Mouse (Mus musculus) cortical plate, adult 2 months (tissue): ENCODE data around the gene Jchain. TPM values are rescaled to one million over a fixed set of nuclear protein-coding genes. Genes with fewer than 3 reads are reported as not detected.

ENCODE experiments used
- H3K27ac ChIP-seq: fragments of 200-500 bp; 2 replicates; pipeline ENCODE4 v1.5.1; 2012; ENCODE audit warnings: low read length, control low read depth, inconsistent platforms; ENCODE audit not compliant: insufficient read depth
- H3K4me1 ChIP-seq: fragments of 200-500 bp; 2 replicates; pipeline ENCODE4 v1.6.1; 2011; ENCODE audit warnings: low read length; ENCODE audit not compliant: control insufficient read depth, insufficient read depth
- H3K4me3 ChIP-seq: fragments of 200-500 bp; 2 replicates; pipeline ENCODE4 v1.5.1; 2011; ENCODE audit warnings: mild to moderate bottlenecking, low read length, control low read depth; ENCODE audit not compliant: insufficient read depth
- CTCF ChIP-seq: fragments of 200-500 bp; IDR thresholded peaks from 2 replicates; pipeline ENCODE4 v1.5.1; 2011; ENCODE audit warnings: mild to moderate bottlenecking, control low read depth, low read length; ENCODE audit not compliant: insufficient read depth; ENCODE audit errors: extremely low read depth
- POLR2A ChIP-seq: fragments of 200-500 bp; IDR thresholded peaks from 2 replicates; pipeline ENCODE4 v1.6.1; 2011; ENCODE audit warnings: mild to moderate bottlenecking, low read length, control low read depth; ENCODE audit not compliant: insufficient read depth; ENCODE audit errors: extremely low read depth
- polyA plus RNA-seq: library from polyadenylated mRNA; depleted of rRNA; stranded (reverse); fragments of >200 nt; gene quantifications from 2 replicates; pipeline ENCODE4 v1.2.3, GENCODE M21; 2012; rRNA removed

Jchain gene
- 1.4 and 1.9 TPM in 2 replicates for polyA plus RNA-seq

DNA sequence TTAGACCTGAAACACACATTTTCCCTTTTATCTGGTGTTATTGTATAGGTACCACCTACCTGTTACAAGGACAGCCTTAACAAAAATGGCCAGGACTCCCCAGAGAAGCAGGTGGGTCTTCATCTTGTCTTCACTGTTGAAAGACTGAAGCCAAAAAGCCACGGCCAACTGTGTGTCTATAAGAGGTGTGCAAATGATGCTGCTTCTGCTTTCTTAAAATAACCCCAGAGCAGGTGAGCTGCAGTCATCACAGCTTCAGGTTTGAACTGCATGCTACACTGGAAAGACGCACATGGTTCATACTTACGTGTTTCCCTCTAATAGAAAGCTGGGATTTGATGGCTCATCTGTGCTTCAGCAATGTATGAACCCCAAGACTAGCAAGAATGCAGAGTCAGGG lies at the start of gene Jchain:
Gene Jchain, minus strand, starts transcription at position 235 of the 400 bp plus-strand sequence.
- Histone ChIP-seq H3K4me1 (no peaks in the 10 kb centered on the region), H3K4me3 (no peak within 1 kb of the TSS), H3K27ac (no peak within 1 kb of the TSS)
- TF ChIP-seq POLR2A: no peak

DNA sequence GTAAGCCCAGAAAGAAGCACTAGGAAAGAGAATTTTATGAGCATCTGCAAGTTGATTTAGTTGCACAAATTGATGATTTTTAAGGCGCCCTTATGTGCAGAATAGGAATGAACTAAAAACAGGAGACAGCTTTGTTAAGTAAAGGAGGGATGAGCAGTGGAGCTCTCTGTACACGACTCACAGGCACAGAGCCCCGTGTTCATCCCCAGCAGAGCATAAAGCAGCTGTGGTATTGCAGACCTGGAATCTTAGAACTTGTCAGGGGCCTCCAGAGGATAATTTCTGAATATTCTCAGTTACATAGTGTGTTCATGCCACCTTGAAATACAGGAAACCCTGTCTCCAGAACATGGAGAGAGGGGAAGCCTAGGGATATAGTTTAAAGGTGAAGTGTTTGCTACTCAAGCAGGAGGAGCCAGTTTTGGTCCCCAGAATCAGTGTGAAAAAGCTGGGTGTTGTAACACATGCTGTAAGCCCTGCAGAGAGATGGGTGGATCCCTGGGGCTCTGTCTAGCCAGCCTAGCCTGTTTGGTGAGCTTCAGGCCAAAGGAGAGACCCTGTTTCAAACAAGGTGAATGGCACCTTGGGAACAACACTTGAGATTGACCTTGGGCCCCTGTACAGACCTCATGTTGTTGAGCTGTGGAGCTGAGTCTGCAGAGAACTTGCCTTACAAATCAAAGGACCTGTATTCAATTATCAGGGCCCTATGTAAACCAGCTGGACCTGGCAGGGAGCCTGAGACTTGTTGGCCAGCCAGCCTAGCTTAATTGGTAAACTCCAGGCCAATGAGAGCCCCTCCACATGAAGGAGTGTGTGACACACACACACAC lies 48.0 kb upstream of the Jchain start:
- Histone ChIP-seq H3K4me1 (no peaks in the 10 kb centered on the region; the same call in 1 of the 2 replicates), H3K4me3 (no peak overlapping the region), H3K27ac (no peak overlapping the region)
- TF ChIP-seq CTCF (no peak), POLR2A (no peak)

DNA sequence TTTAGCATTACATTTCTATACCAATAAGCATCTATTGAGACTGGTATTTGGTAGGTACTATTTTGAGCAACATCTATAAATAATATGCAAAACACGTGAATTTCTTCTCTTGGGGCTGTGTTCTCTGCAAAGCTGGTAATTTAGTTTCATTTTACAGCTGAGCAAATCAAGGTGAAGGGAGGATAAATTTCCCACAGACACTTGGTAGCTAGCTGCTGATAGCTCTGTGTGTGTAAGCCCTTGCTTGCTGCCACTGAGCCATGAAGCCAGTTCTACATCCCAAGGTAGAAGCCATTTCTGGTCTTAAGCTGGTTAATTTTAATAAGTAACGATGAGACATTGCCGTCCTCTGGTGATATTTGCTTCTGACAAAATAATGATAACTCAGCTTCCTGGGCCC lies 47.1 kb upstream of the Jchain start:
- Histone ChIP-seq H3K4me1 (no peaks in the 10 kb centered on the region; the same call in 1 of the 2 replicates), H3K27ac (no peak overlapping the region), H3K4me3 (no peak overlapping the region)
- TF ChIP-seq POLR2A: no peak
- TF ChIP-seq CTCF: no peak

DNA sequence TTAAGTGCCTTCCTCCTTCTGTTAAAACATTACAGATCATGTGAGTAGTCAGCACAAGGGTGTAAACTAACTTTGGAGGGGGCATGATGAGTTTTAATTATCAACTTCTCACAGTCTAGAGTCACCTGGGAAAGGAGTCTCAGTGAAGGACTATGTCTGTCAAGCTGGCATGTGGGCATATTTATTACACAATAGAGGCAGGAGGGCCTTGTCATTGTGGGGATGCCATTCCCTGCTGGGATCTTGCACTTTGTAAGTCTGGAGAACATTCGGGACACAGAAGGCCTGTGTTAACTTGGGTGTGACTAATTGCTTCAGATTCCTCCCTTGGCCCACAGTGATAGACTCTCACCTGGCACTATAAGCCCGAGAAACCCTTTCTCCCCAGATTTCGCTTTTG lies 41.9 kb upstream of the Jchain start:
- Histone ChIP-seq H3K4me1 (no peaks in the 10 kb centered on the region; the same call in 1 of the 2 replicates), H3K4me3 (no peak overlapping the region), H3K27ac (no peak overlapping the region)
- no peak for TF ChIP-seq CTCF
- TF ChIP-seq POLR2A: no peak

DNA sequence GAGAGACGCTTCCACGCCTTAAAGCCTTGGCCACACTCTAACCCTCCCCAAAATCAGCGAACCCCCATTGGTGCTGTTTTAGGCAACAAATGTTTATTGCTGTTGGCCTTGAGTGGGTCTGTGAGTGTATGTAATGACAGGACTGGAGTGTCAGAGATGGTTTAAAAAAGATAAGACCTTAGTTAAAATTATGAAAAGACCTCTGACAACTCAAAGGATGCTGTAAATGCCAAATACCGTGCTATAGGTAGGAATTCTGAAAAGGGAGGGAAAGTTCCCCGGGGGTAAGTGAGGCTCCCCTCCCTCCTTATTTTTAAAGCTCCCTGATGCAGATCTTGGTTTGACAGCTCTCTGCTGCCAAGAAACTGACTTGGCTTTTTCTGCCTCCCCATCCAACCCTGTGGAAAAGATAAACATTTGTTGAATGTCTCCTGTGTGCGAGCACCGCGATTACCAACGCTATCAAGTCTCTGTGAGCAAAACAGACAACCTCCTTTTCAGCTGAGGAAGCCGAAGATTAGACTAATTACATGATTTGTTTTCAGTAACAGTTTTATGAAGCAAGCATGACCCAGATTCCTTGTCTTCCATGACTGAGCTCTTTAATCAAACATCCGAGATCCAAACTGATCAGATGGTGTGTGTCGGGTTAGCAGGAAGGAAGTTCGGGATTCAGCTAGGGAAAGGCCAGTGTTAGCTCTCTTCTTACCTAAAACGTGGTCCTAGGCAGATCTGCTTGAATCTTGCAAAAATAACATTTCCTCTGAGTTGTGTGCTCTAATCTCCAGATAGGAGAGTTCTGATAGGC lies 38.5 kb upstream of the Jchain start:
- TF ChIP-seq POLR2A (no peak), CTCF (no peak)
- H3K27ac ChIP-seq: no peak overlapping the region
- peak overlapping the region; percentile 50 for H3K4me3 ChIP-seq
- H3K4me1 ChIP-seq: no peaks in the 10 kb centered on the region; the same call in 1 of the 2 replicates

DNA sequence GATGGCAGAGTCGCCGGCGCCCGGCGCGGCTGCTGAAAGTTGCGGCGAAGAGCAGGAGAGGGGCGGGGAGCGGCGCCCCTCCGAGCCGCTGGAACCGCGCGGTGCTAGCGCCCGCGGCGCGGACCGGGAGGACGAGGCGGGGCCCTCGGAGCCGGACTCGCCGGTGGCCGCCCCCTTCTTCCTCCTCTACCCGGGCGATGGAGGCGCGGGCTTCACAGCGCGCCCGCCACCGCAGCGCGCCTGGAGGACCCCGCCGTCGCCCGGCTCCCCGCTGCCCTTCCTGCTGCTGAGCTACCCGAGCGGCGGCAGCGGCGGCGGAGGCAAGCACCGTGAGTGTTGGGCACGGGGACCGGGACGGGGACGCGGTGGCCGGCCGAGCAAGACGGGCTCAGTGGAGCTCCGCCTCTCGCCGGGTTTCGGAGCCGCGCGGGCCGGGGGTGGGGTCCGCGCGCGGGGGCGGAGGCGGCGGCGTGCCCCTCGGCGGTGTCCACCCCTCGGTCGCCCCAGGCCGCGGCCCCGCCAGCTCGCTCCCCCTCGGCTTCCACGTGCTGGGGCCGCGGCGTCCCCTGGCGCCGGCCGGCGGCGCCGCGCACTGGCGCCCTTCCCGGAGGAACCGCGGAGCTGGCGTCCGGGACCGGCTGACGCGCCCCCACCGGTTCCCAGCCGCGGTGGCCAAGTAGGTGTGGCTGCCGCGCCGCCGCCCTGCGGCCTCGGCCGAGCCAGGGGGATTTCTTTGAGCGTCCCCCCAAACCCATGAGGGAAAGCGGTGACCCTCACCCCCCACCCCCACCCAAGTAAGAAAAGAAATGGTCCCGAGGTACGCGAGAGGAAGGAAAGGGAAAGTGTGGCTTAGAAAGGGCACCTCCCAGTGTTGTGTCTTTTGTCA lies 37.7 kb upstream of the Jchain start:
- Histone ChIP-seq H3K4me1 (no peaks in the 10 kb centered on the region; the same call in 1 of the 2 replicates), H3K4me3 (peak overlapping the region; percentile 50), H3K27ac (peak overlapping the region; percentile 86)
- TF ChIP-seq POLR2A (no peak), CTCF (no peak)

DNA sequence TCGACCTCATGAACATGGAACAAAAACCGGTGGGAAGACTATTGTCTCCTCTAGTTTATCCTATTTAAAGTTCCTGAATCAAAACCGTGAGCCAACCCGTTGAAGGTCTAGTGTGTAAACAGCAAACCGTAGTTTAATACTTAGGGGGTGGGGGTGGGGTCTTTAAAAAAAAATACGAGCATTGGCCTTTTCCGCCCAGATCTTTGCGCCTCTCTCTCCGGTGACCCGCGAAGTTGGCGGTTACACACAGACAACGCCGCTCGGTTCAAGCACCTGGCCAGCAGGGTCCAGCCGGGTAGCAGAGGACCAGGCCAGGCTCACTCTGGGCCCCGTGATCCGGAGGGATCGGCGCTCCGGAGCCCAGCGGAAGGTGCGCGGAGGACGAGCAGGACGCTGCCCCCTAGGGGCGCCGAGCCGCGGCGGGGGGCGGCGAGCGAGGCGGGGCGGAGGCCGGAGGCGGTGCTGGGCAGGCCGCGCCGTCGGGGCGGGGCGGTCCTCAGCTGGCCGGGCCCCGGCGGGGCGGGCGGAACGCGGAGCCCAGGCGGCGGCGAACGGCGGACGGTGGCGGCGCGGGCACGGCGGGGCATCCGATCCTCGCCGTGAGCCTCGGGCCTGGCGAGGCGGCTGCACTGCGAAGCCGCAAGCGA lies 36.9 kb upstream of the Jchain start, which contains the start of gene Rufy3:
Gene Rufy3, plus strand, starts transcription at position 540 of the 647 bp plus-strand sequence.
- H3K4me3 ChIP-seq: peak within 1 kb of the TSS; percentile 50
- no peak for TF ChIP-seq CTCF
- TF ChIP-seq POLR2A: no peak
- H3K4me1 ChIP-seq: no peaks in the 10 kb centered on the region; the same call in 1 of the 2 replicates
- peak within 1 kb of the TSS; percentile 92 for H3K27ac ChIP-seq

DNA sequence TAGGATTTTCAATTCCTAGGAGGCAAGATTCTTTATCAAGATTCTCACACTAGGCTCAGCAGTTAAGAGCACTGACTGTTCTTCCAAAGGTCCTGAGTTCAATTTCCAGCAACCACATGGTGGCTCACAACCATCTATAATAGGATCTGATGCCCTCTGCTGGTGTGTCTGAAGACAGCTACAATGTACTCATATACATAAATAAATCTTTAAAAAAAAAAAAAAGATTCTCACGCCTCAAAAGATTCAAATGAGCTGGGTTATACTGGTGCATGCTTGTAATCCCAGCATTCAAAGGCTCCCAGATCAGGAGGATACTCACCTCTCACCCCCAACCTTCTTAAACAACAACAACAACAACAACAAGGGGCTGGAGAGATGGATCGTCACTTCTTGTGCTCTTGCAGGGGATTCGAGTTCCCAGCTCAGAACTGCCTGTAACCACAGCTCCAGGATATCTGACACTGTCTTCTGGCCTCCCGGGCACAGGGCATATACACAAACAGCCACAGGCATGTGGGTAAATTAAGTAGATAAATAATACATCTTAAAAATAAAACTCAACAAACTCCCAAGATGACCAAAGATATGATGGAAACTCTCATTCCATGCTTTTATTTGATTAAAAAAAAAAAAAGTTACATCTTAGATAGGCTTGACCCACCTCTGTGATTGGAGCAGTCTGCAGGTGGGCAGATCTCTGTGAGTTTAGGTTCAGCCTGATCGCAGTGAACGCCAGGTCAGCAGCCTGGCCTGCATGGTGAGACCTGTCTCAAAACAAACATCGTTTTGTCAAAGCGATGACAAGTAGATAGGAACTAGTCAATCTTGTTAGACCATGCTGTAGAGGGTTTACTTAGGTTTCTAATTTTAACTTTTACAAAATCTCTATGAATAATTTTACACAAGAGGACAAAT lies 35.4 kb upstream of the Jchain start:
- Histone ChIP-seq H3K4me1 (no peaks in the 10 kb centered on the region; the same call in 1 of the 2 replicates), H3K27ac (no peak overlapping the region), H3K4me3 (no peak overlapping the region)
- TF ChIP-seq CTCF (no peak), POLR2A (no peak)
